Comparison of ENCODE assay signal across 11 mouse cellular contexts in genomic region chr9:63657167-63657566, GRCm38 (mm10). TPM values are rescaled to one million over a fixed set of nuclear protein-coding genes. Genes with fewer than 3 reads are reported as not detected.
DNase-seq lines count a peak whose midpoint lies in the region; ATAC-seq and TF ChIP-seq lines count a peak whose summit lies in the region.
"Had no signal": no experiment of that assay in that cellular context is flagged by ENCODE, and none has a peak within 500 bp of the region (broad histone marks: within the 10 kb centered on the region; RNA-seq: fewer than 3 reads in every experiment).

No protein-coding gene starts in this region.

- no peak overlapping the region for H3K4me2 ChIP-seq in embryonic facial prominence, embryonic 14.5 days (ENCODE audit: low read depth, low read length)
- H3K4me2 ChIP-seq in heart, embryonic 13.5 days: no peak overlapping the region
- no peak overlapping the region for H3K4me2 ChIP-seq in stomach, postnatal 0 days (replicated peaks; ENCODE audit: low read depth)
- H3K4me2 ChIP-seq: limb, embryonic 13.5 days had no signal

- no peak for TF ChIP-seq EP300 in stomach, postnatal 0 days (optimal IDR thresholded peaks at IDR 0.05)

- 58% methylated on average over 4 of the region's 4 CpGs for WGBS in embryonic facial prominence, embryonic 14.5 days
- WGBS in embryonic facial prominence, embryonic 10.5 days: 82% methylated on average over 4 of the region's 4 CpGs
- WGBS in heart, embryonic 13.5 days: 19% methylated on average over 4 of the region's 4 CpGs
- WGBS in stomach, postnatal 0 days: 33% methylated on average over 4 of the region's 4 CpGs

- ATAC-seq in embryonic facial prominence, embryonic 14.5 days (ENCODE audit: low read depth): no peak
- ATAC-seq in heart, embryonic 13.5 days (ENCODE audit: extremely low read depth, insufficient number of reproducible peaks, low FRiP score, low TSS enrichment): no peak
- no peak for ATAC-seq in stomach, postnatal 0 days (ENCODE audit: low FRiP score, low TSS enrichment)
- ATAC-seq: intestine, postnatal 0 days had no signal

- TF ChIP-seq CTCF in stomach, postnatal 0 days (IDR thresholded peaks at IDR 0.05; ENCODE audit: low read depth): no peak

- H3K27ac ChIP-seq in embryonic facial prominence, embryonic 14.5 days (replicated peaks; ENCODE audit: low read depth, low read length): no peak overlapping the region
- H3K27ac ChIP-seq in embryonic facial prominence, embryonic 10.5 days (replicated peaks): no peak overlapping the region
- H3K27ac ChIP-seq in heart, embryonic 13.5 days (replicated peaks): peak overlapping the region; percentile 61
- H3K27ac ChIP-seq in stomach, postnatal 0 days (replicated peaks): no peak overlapping the region
- H3K27ac ChIP-seq: limb, embryonic 13.5 days had no signal

- peaks cover 47% of the 10 kb centered on the region for H3K36me3 ChIP-seq in embryonic facial prominence, embryonic 14.5 days (ENCODE audit: control insufficient read depth, insufficient read depth, low read length)
- peaks cover 92% of the 10 kb centered on the region for H3K36me3 ChIP-seq in embryonic facial prominence, embryonic 10.5 days (replicated peaks)
- H3K36me3 ChIP-seq in heart, embryonic 13.5 days: peaks cover 71% of the 10 kb centered on the region
- peaks cover 13% of the 10 kb centered on the region for H3K36me3 ChIP-seq in stomach, postnatal 0 days (ENCODE audit: control insufficient read depth, insufficient read depth, low read length)

- no peak overlapping the region for H3K9ac ChIP-seq in embryonic facial prominence, embryonic 14.5 days (ENCODE audit: low read depth, low read length)
- no peak overlapping the region for H3K9ac ChIP-seq in heart, embryonic 13.5 days
- no peak overlapping the region for H3K9ac ChIP-seq in stomach, postnatal 0 days (ENCODE audit: low read length)
- H3K9ac ChIP-seq: limb, embryonic 13.5 days had no signal

- H3K4me3 ChIP-seq in embryonic facial prominence, embryonic 14.5 days (ENCODE audit: low read depth, low read length): no peak overlapping the region
- H3K4me3 ChIP-seq in embryonic facial prominence, embryonic 10.5 days: no peak overlapping the region
- H3K4me3 ChIP-seq in heart, embryonic 13.5 days: no peak overlapping the region
- H3K4me3 ChIP-seq in stomach, postnatal 0 days (ENCODE audit: low read depth, low read length): no peak overlapping the region
- H3K4me3 ChIP-seq: limb, embryonic 13.5 days had no signal

- peaks cover 63% of the 10 kb centered on the region for H3K4me1 ChIP-seq in embryonic facial prominence, embryonic 14.5 days (ENCODE audit: control insufficient read depth, insufficient read depth, low read length)
- peaks cover 27% of the 10 kb centered on the region for H3K4me1 ChIP-seq in embryonic facial prominence, embryonic 10.5 days
- H3K4me1 ChIP-seq in heart, embryonic 13.5 days: peaks cover 75% of the 10 kb centered on the region
- H3K4me1 ChIP-seq in stomach, postnatal 0 days (replicated peaks; ENCODE audit: control insufficient read depth, insufficient read depth): peaks cover 4% of the 10 kb centered on the region; the same call in 1 of the 2 replicates

- DNase-seq in embryonic facial prominence, embryonic 14.5 days (ENCODE audit: low spot score): peak; percentile 45
- DNase-seq in embryonic facial prominence, embryonic 10.5 days (ENCODE audit: low spot score): no peak
- DNase-seq in 3134 (ENCODE audit: extremely low read depth, insufficient read length, low spot score): peak; percentile 74
- DNase-seq in kidney, postnatal 4 days: peak; percentile 75 to 84
- DNase-seq in stomach, postnatal 0 days (ENCODE audit: low spot score): no peak
- DNase-seq in cerebellum, adult 11 months: no peak
- no peak for DNase-seq in c-Kit-positive CD71-positive TER-119-positive erythroid progenitor cells, embryonic 14.5 days (ENCODE audit: low spot score)
- DNase-seq: retina, postnatal 1 day had no signal

- no peaks in the 10 kb centered on the region for H3K27me3 ChIP-seq in embryonic facial prominence, embryonic 14.5 days (replicated peaks; ENCODE audit: control insufficient read depth, insufficient read depth, low read length)
- H3K27me3 ChIP-seq in embryonic facial prominence, embryonic 10.5 days (replicated peaks; ENCODE audit: low read depth, poor library complexity, severe bottlenecking): no peaks in the 10 kb centered on the region
- no peaks in the 10 kb centered on the region for H3K27me3 ChIP-seq in heart, embryonic 13.5 days (replicated peaks)
- H3K27me3 ChIP-seq in stomach, postnatal 0 days (ENCODE audit: control insufficient read depth, insufficient read depth, low read length): no peaks in the 10 kb centered on the region
- H3K27me3 ChIP-seq: limb, embryonic 13.5 days had no signal

- no peaks in the 10 kb centered on the region for H3K9me3 ChIP-seq in embryonic facial prominence, embryonic 14.5 days (ENCODE audit: control insufficient read depth, low read length)
- H3K9me3 ChIP-seq in embryonic facial prominence, embryonic 10.5 days: no peaks in the 10 kb centered on the region
- H3K9me3 ChIP-seq in heart, embryonic 13.5 days: no peaks in the 10 kb centered on the region
- no peaks in the 10 kb centered on the region for H3K9me3 ChIP-seq in stomach, postnatal 0 days (ENCODE audit: control insufficient read depth, low read length)
- H3K9me3 ChIP-seq: limb, embryonic 13.5 days had no signal

RNA-seq across cellular contexts. Expression of gene Aagab, which starts 54.7 kb away (rescaled TPM):
- 26.2 and 27.4 TPM in 2 replicates for polyA plus RNA-seq in embryonic facial prominence, embryonic 14.5 days (2014; fragmentation: Nextera tagmentation; extraction: Ambion mirVana)
- 37.4 and 38.4 TPM in 2 replicates for polyA plus RNA-seq in embryonic facial prominence, embryonic 10.5 days (2016; fragmentation: Nextera tagmentation; extraction: Ambion mirVana)
- polyA plus RNA-seq in heart, embryonic 13.5 days (2015; fragmentation: Nextera tagmentation; extraction: Ambion mirVana): 21.8 and 23.1 TPM in 2 replicates
- 26.8 and 27.6 TPM in 2 replicates for polyA plus RNA-seq in stomach, postnatal 0 days (2015; fragmentation: Nextera tagmentation; extraction: Ambion mirVana)

RNA-seq across cellular contexts. Expression of gene Iqch, which starts 54.9 kb away (rescaled TPM):
- polyA plus RNA-seq in embryonic facial prominence, embryonic 14.5 days (2014; fragmentation: Nextera tagmentation; extraction: Ambion mirVana): 0.22 and 0.25 TPM in 2 replicates
- polyA plus RNA-seq in embryonic facial prominence, embryonic 10.5 days (2016; fragmentation: Nextera tagmentation; extraction: Ambion mirVana): 0.09 TPM in 1 of 2 replicates, not detected in the other
- 0.08 TPM in 1 of 2 replicates, not detected in the other for polyA plus RNA-seq in heart, embryonic 13.5 days (2015; fragmentation: Nextera tagmentation; extraction: Ambion mirVana)
- polyA plus RNA-seq in stomach, postnatal 0 days (2015; fragmentation: Nextera tagmentation; extraction: Ambion mirVana): 0.06 TPM in 1 of 2 replicates, not detected in the other
- polyA plus RNA-seq: intestine, postnatal 0 days had no signal

Comparison
In these comparisons a context has a peak if more than half of its experiments do, and no peak if none do; other contexts are left out.
1. DNase-seq: peak in embryonic facial prominence, embryonic 14.5 days (single experiment), 3134 (single experiment) and kidney, postnatal 4 days (2 of 2); none in embryonic facial prominence, embryonic 10.5 days (single experiment), stomach, postnatal 0 days (single experiment), cerebellum, adult 11 months (single experiment) and c-Kit-positive CD71-positive TER-119-positive erythroid progenitor cells, embryonic 14.5 days (single experiment).